Mouse (Mus musculus) C2C12 (cell line): Measurements from ENCODE around the gene Rpl6.

Experiments
- CTCF ChIP-seq: IDR thresholded peaks from one replicate; pipeline ENCODE4 v1.5.1; 2011; ENCODE audit not compliant: control insufficient read depth, insufficient read depth, insufficient read length
- MYOD1 ChIP-seq: IDR thresholded peaks from one replicate; pipeline ENCODE4 v1.6.1; 2011; ENCODE audit warnings: low read depth; ENCODE audit not compliant: control insufficient read depth, insufficient read length
- USF1 ChIP-seq: IDR thresholded peaks from one replicate; pipeline ENCODE4 v1.6.1; 2011; ENCODE audit warnings: low read depth, mild to moderate bottlenecking, control low read depth, moderate library complexity

GRCm38 (mm10) chr5:121217313-121217634 lies 13.0 kb downstream of the Rpl6 start:
- TF ChIP-seq USF1: no peak
- no peak for TF ChIP-seq CTCF
- no peak for TF ChIP-seq MYOD1
